Mouse (Mus musculus) large intestine, adult 2 months (tissue): Measurements from ENCODE around the gene Mycl. TPM values are rescaled to one million over a fixed set of nuclear protein-coding genes. Genes with fewer than 3 reads are reported as not detected.

Experiments
- polyA plus RNA-seq: library from polyadenylated mRNA; depleted of rRNA; stranded (reverse); fragments of >200 nt; gene quantifications from 2 replicates; pipeline ENCODE4 v1.2.3, GENCODE M21; 2012; rRNA removed

Mycl gene
- polyA plus RNA-seq, 1 experiment: 9.8 TPM

Other genes with a start within 250 kb of the Mycl start
- 26.7 and 32.5 TPM in 2 replicates for gene Ppt1, start 159.4 kb upstream of the Mycl start, polyA plus RNA-seq
- 151 and 177 TPM in 2 replicates for gene Cap1, start 109.6 kb upstream of the Mycl start, polyA plus RNA-seq
- 17.2 and 20.2 TPM in 2 replicates for gene Mfsd2a, start 34.5 kb upstream of the Mycl start, polyA plus RNA-seq
- gene Trit1, start 20.9 kb downstream of the Mycl start, polyA plus RNA-seq: 3.0 and 3.7 TPM in 2 replicates
- gene Bmp8b, start 109.5 kb downstream of the Mycl start, polyA plus RNA-seq: 4.0 and 6.9 TPM in 2 replicates
- gene Oxct2b, start 120.6 kb downstream of the Mycl start, polyA plus RNA-seq: 0.15 and 0.66 TPM in 2 replicates
- 18.1 and 19.1 TPM in 2 replicates for gene Ppie, start 144.3 kb downstream of the Mycl start, polyA plus RNA-seq
- 0.68 and 0.91 TPM in 2 replicates for gene Hpcal4, start 187.6 kb downstream of the Mycl start, polyA plus RNA-seq
- gene Nt5c1a, start 205.9 kb downstream of the Mycl start, polyA plus RNA-seq: 0.09 and 0.26 TPM in 2 replicates
- 0.92 and 1.2 TPM in 2 replicates for gene Heyl, start 237.9 kb downstream of the Mycl start, polyA plus RNA-seq